Mouse (Mus musculus): ENCODE results near the gene Glis2. TPM values are rescaled to one million over a fixed set of nuclear protein-coding genes. Genes with fewer than 3 reads are reported as not detected.
A peak's percentile ranks its signal among the peaks of the same experiment; 100 is the strongest.
"Not testable (repeated sequence)": the region's sequence is repeated elsewhere in the genome, so short reads cannot be mapped to it uniquely, and the experiment has no call there.

Gene Glis2
- polyA plus RNA-seq, 1 experiment from 2014 or later = 13.2 TPM

DNA sequence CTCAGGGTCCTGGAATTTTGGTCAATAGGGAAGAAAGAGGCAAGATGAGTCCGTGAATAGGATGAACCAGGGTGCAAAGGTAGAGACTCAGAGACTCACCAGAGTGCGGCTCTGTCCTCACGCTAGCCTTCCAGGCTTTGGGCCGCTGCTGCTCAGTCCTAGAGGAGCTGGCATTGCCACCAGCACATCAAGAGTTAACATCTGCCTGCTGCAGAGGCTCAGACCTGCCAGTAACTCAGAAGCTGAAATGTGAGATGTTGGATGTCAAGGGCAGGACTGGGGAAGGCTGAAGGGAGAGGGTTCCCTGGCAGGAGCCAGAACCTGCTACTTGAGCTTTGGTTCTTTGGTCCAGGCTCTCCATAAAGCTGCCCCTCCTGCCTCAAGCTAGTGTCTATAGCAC, 23.8 kb upstream of the Glis2 start:
- Histone ChIP-seq H3K4me2 (ENCODE audit: low read depth, low read length) (no peak overlapping the region), H3K9me3 (ENCODE audit: control insufficient read depth, low read length) (no peaks in the 10 kb centered on the region), H3K4me1 (ENCODE audit: control insufficient read depth, insufficient read depth, low read length) (no peaks in the 10 kb centered on the region), H3K36me3 (ENCODE audit: control insufficient read depth, insufficient read depth, low read length) (no peaks in the 10 kb centered on the region), H3K27me3 (ENCODE audit: control insufficient read depth, insufficient read depth, low read length) (no peaks in the 10 kb centered on the region), H3K4me3 (ENCODE audit: low read depth, low read length) (no peak overlapping the region), H3K27ac (ENCODE audit: low read depth, low read length) (no peak overlapping the region), H3K9ac (replicated peaks; ENCODE audit: low read depth, low read length) (no peak overlapping the region)
- 58% methylated on average over 4 of the region's 4 CpGs for WGBS
- ATAC-seq (ENCODE audit: low read depth) = no peak; the same call in 1 of the 2 replicates

GRCm38 (mm10) chr16:4576038-4576437, 18.5 kb upstream of the Glis2 start:
- Histone ChIP-seq H3K9me3 (ENCODE audit: control insufficient read depth, low read length) (no peaks in the 10 kb centered on the region), H3K27me3 (ENCODE audit: control insufficient read depth, insufficient read depth, low read length) (no peaks in the 10 kb centered on the region), H3K9ac (replicated peaks; ENCODE audit: low read depth, low read length) (no peak overlapping the region), H3K27ac (ENCODE audit: low read depth, low read length) (no peak overlapping the region), H3K4me3 (ENCODE audit: low read depth, low read length) (no peak overlapping the region), H3K4me2 (ENCODE audit: low read depth, low read length) (no peak overlapping the region), H3K36me3 (ENCODE audit: control insufficient read depth, insufficient read depth, low read length) (no peaks in the 10 kb centered on the region), H3K4me1 (ENCODE audit: control insufficient read depth, insufficient read depth, low read length) (no peaks in the 10 kb centered on the region)
- WGBS = 39% methylated on average over 2 of the region's 2 CpGs
- ATAC-seq (ENCODE audit: low read depth) = no peak

DNA sequence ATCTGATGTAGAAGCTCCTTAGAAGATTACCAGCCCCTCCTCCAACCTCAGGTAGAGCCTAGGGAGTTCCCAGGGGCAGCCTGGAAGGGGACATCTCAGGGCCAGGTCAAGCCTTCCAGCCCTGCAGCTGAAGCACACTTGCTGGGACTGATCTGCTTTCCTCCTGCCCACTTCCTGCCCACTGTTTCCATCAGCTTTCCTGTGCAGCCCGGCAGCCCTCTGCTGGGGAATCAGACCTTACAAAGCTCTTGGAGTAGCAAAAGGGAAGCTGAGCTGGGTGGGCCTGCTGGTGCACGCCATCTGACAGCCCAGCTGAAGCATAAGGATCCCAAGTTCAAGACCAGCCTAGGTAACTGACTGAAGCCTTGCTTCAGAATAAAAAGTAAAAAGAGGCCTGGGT, 17.6 kb upstream of the Glis2 start:
- 68% methylated on average over 2 of the region's 2 CpGs for WGBS
- no peak for ATAC-seq (ENCODE audit: low read depth)
- Histone ChIP-seq H3K4me2 (ENCODE audit: low read depth, low read length) (no peak overlapping the region), H3K36me3 (ENCODE audit: control insufficient read depth, insufficient read depth, low read length) (no peaks in the 10 kb centered on the region), H3K9ac (replicated peaks; ENCODE audit: low read depth, low read length) (no peak overlapping the region), H3K27ac (ENCODE audit: low read depth, low read length) (no peak overlapping the region), H3K9me3 (ENCODE audit: control insufficient read depth, low read length) (no peaks in the 10 kb centered on the region), H3K4me1 (ENCODE audit: control insufficient read depth, insufficient read depth, low read length) (no peaks in the 10 kb centered on the region), H3K27me3 (ENCODE audit: control insufficient read depth, insufficient read depth, low read length) (no peaks in the 10 kb centered on the region), H3K4me3 (ENCODE audit: low read depth, low read length) (no peak overlapping the region)

GRCm38 (mm10) chr16:4578630-4579029, 15.9 kb upstream of the Glis2 start:
- no peaks in the 10 kb centered on the region for H3K27me3 ChIP-seq (ENCODE audit: control insufficient read depth, insufficient read depth, low read length)
- no peaks in the 10 kb centered on the region for H3K9me3 ChIP-seq (ENCODE audit: control insufficient read depth, low read length)
- H3K4me2 ChIP-seq (ENCODE audit: low read depth, low read length) = no peak overlapping the region
- H3K9ac ChIP-seq (replicated peaks; ENCODE audit: low read depth, low read length) = no peak overlapping the region
- ATAC-seq (ENCODE audit: low read depth) = no peak
- no peak overlapping the region for H3K4me3 ChIP-seq (ENCODE audit: low read depth, low read length)
- no peaks in the 10 kb centered on the region for H3K36me3 ChIP-seq (ENCODE audit: control insufficient read depth, insufficient read depth, low read length)
- H3K4me1 ChIP-seq (ENCODE audit: control insufficient read depth, insufficient read depth, low read length) = no peaks in the 10 kb centered on the region
- no peak overlapping the region for H3K27ac ChIP-seq (ENCODE audit: low read depth, low read length)
- 75% methylated on average over 7 of the region's 7 CpGs for WGBS

DNA sequence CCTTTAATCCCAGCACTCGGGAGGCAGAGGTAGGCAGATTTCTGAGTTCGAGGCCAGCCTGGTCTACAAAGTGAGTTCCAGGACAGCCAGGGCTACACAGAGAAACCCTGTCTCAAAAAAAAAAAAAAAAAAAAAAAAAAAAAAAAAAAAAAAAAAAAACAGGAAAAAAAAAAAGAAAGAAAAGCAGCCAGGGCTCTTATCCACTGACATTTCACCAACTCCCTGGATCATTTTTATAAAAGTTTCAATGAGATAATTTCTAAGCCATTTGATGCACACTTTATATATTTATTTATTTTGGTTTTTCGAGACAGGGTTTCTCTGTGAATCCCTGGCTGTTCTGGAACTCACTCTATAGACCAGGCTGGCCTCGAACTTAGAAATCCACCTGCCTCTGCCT, 13.3 kb upstream of the Glis2 start:
- not testable (repeated sequence) for H3K36me3 ChIP-seq (ENCODE audit: control insufficient read depth, insufficient read depth, low read length); H3K27me3 ChIP-seq (ENCODE audit: control insufficient read depth, insufficient read depth, low read length); H3K4me2 ChIP-seq (ENCODE audit: low read depth, low read length); H3K9me3 ChIP-seq (ENCODE audit: control insufficient read depth, low read length); ATAC-seq (ENCODE audit: low read depth); H3K9ac ChIP-seq (replicated peaks; ENCODE audit: low read depth, low read length); H3K4me1 ChIP-seq (ENCODE audit: control insufficient read depth, insufficient read depth, low read length); H3K27ac ChIP-seq (ENCODE audit: low read depth, low read length); H3K4me3 ChIP-seq (ENCODE audit: low read depth, low read length)
- 86% methylated on average over 4 of the region's 4 CpGs for WGBS

GRCm38 (mm10) chr16:4583807-4584206, 10.7 kb upstream of the Glis2 start:
- Histone ChIP-seq H3K4me2 (ENCODE audit: low read depth, low read length) (no peak overlapping the region), H3K4me1 (ENCODE audit: control insufficient read depth, insufficient read depth, low read length) (peaks cover 5% of the 10 kb centered on the region), H3K9me3 (ENCODE audit: control insufficient read depth, low read length) (no peaks in the 10 kb centered on the region), H3K27ac (ENCODE audit: low read depth, low read length) (no peak overlapping the region), H3K4me3 (ENCODE audit: low read depth, low read length) (no peak overlapping the region), H3K27me3 (ENCODE audit: control insufficient read depth, insufficient read depth, low read length) (no peaks in the 10 kb centered on the region), H3K36me3 (ENCODE audit: control insufficient read depth, insufficient read depth, low read length) (no peaks in the 10 kb centered on the region), H3K9ac (replicated peaks; ENCODE audit: low read depth, low read length) (no peak overlapping the region)
- 87% methylated on average over 3 of the region's 3 CpGs for WGBS
- ATAC-seq (ENCODE audit: low read depth) = no peak

DNA sequence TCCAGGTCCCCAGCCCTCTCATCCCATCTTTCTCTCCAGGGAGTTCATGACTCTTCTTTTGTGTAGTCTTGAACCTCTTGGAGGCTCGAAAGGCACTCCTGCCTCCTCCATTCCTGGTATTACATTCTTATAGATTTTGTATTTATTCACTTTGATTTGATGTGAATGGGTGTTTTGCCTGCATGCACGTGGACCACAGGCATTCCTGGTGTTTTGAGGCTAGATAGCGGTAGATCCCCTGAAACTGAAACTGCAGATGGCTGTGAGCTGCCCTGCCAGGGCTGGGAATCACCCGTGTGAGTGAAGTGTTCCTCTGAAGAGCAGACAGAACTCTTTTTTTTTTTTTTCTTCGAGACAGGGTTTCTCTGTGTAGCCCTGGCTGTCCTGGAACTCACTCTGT, 10.1 kb upstream of the Glis2 start:
- Histone ChIP-seq H3K4me2 (ENCODE audit: low read depth, low read length) (no peak overlapping the region), H3K27me3 (ENCODE audit: control insufficient read depth, insufficient read depth, low read length) (no peaks in the 10 kb centered on the region), H3K9ac (replicated peaks; ENCODE audit: low read depth, low read length) (no peak overlapping the region), H3K9me3 (ENCODE audit: control insufficient read depth, low read length) (no peaks in the 10 kb centered on the region), H3K4me3 (ENCODE audit: low read depth, low read length) (no peak overlapping the region), H3K27ac (ENCODE audit: low read depth, low read length) (no peak overlapping the region), H3K36me3 (ENCODE audit: control insufficient read depth, insufficient read depth, low read length) (no peaks in the 10 kb centered on the region), H3K4me1 (ENCODE audit: control insufficient read depth, insufficient read depth, low read length) (peaks cover 5% of the 10 kb centered on the region)
- WGBS = 79% methylated on average over 5 of the region's 5 CpGs
- ATAC-seq (ENCODE audit: low read depth) = no peak

DNA sequence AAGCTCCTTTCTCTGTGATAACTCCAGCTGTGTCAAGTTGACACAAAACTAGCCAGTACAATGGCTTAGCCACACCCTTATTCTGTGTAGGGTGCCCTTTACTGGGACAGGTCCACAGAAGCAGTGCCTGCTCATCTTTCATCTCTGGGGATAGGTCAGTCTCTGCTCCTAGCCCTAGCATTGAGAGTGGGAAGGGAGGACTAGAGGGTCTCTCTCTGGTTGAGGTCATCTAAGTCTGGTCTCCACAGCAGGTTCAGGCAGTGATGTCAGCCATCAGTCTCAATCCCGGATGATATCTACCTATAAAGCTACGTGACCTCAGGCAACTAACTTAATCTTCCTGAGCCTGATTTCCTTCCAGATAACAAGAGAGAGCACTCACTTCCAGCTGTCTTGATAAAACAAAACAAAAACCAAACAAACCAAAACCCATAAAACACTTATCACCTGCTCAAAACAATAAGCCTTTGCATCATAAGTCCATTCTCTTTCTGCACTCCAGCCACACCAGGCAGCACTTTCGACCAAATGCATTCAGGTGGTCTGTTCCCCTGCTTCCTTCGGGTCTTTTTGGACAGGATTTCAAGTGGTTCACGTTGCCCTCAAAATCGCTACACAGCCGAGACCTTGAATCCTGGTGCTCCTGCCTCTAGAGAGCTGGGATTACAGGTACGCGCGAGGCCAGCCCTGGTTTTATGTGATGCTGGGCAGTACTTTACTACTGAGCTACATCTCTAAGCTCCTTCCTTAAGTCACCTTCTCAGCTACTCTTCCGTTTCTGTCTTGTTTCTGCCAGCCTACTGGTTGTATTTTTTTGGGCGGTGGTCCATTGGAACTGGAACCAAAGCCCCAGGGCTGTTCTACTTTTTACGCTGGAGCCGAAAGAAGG, 8.6 kb upstream of the Glis2 start:
- 10% methylated on average over 14 of the region's 14 CpGs for WGBS

DNA sequence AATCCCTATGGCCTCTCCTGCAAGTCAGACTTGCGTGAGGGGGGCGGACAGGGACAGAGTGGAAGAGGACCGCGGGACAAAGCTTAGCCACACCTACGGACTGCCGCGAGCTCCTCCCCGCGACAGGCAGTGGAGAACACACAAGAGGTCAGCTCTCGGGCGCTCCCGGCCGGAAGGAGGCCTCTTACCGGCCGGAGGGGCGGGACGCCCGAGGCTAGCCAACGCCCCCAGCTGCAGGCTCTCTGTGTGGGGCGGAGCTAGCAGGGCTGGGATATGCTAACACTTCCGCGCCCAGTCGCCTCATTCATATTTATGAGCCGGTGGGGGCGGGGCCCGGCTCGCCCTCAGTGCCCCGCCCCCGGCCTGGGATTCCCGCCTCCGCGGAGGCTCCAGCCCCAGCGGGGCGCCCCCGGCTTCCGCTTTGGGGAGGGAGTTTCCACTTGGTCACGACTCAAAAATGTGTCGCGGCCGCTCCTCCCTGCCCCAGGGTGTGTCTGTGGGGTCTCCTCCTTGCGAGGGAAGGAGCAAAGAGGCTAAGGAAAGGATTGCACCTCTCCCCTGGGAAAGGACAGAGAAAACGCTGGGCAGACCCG, 7.9 kb upstream of the Glis2 start:
- under 1% methylated on average over 40 of the region's 43 CpGs for WGBS
- peak; percentile 97 for ATAC-seq (ENCODE audit: low read depth)
- Histone ChIP-seq H3K27me3 (ENCODE audit: control insufficient read depth, insufficient read depth, low read length) (no peaks in the 10 kb centered on the region), H3K4me1 (ENCODE audit: control insufficient read depth, insufficient read depth, low read length) (peaks cover 5% of the 10 kb centered on the region), H3K36me3 (ENCODE audit: control insufficient read depth, insufficient read depth, low read length) (no peaks in the 10 kb centered on the region), H3K4me2 (ENCODE audit: low read depth, low read length) (peak overlapping the region; percentile 59), H3K9ac (replicated peaks; ENCODE audit: low read depth, low read length) (peak overlapping the region; percentile 51), H3K27ac (ENCODE audit: low read depth, low read length) (peak overlapping the region; percentile 69), H3K9me3 (ENCODE audit: control insufficient read depth, low read length) (no peaks in the 10 kb centered on the region), H3K4me3 (ENCODE audit: low read depth, low read length) (peak overlapping the region; percentile 44)

More for the DNA sequence above, 8.6 kb upstream of the Glis2 start:
- Histone ChIP-seq H3K36me3 (ENCODE audit: control insufficient read depth, insufficient read depth, low read length) (no peaks in the 10 kb centered on the region), H3K27me3 (ENCODE audit: control insufficient read depth, insufficient read depth, low read length) (no peaks in the 10 kb centered on the region), H3K4me2 (ENCODE audit: low read depth, low read length) (peak overlapping the region; percentile 59), H3K9ac (replicated peaks; ENCODE audit: low read depth, low read length) (peak overlapping the region; percentile 51), H3K4me3 (ENCODE audit: low read depth, low read length) (peak overlapping the region; percentile 44), H3K9me3 (ENCODE audit: control insufficient read depth, low read length) (no peaks in the 10 kb centered on the region), H3K4me1 (ENCODE audit: control insufficient read depth, insufficient read depth, low read length) (peaks cover 5% of the 10 kb centered on the region), H3K27ac (ENCODE audit: low read depth, low read length) (peak overlapping the region; percentile 69)
- ATAC-seq (ENCODE audit: low read depth) = peak; percentile 33
